Mouse (Mus musculus) hematopoietic stem cell, adult 5-6 weeks (primary cell): ENCODE data around the gene Gm21778. TPM values are rescaled to one million over a fixed set of nuclear protein-coding genes. Genes with fewer than 3 reads are reported as not detected.
"Not testable (repeated sequence)": the region's sequence is repeated elsewhere in the genome, so short reads cannot be mapped to it uniquely, and the experiment has no call there.

Experiments
- ATAC-seq, 2 experiments: fragments of 125-278 bp in 1 of 2; replicated peaks in 1 of 2; 2 replicates each; pipeline ENCODE4 v1.8.0; 2016 to 2017; ENCODE audit warnings: inconsistent platforms in 2 of 2, mild to moderate bottlenecking in 2 of 2, moderate number of reproducible peaks in 2 of 2, low read depth in 1 of 2, moderate TSS enrichment in 1 of 2; ENCODE audit not compliant: low FRiP score in 2 of 2, poor library complexity in 2 of 2, severe bottlenecking in 2 of 2, insufficient read depth in 1 of 2, low TSS enrichment in 1 of 2
- total RNA-seq: library from RNA; stranded (forward); fragments of 172-1452, 232-1000 nt; gene quantifications from 2 replicates; pipeline ENCODE4 v1.2.3, GENCODE M21; 2017

The Gm21778 gene
- total RNA-seq = not detected in 2 replicates

- ATAC-seq = not testable (repeated sequence)
Measured at GRCm38 (mm10) chrY:5942160-5942559, at the start of gene Gm21778. Gm21778 (plus strand) TSS chrY:5942460.

Other genes with a start within 250 kb of the Gm21778 start
- not detected in 2 replicates for gene Gm20914, start 216.5 kb upstream of the Gm21778 start, total RNA-seq
- gene Gm28171, start 149.1 kb upstream of the Gm21778 start, total RNA-seq = not detected in 2 replicates